Mouse (Mus musculus): ENCODE measurements around the gene Epb41l2. TPM values are rescaled to one million over a fixed set of nuclear protein-coding genes. Genes with fewer than 3 reads are reported as not detected.

The Epb41l2 gene
- polyA plus RNA-seq, 1 experiment from 2014 or later = 105 TPM

GRCm38 (mm10) chr10:25365708-25366107, 6.1 kb downstream of the Epb41l2 start:
- DNase-seq (no peak), ATAC-seq (ENCODE audit: insufficient read depth) (no peak)
- no peaks in the 10 kb centered on the region for H3K27me3 ChIP-seq (ENCODE audit: insufficient read depth, low read length)
- H3K27ac ChIP-seq (ENCODE audit: low read depth) = no peak overlapping the region
- H3K9ac ChIP-seq = no peak overlapping the region
- no peak for TF ChIP-seq CTCF (IDR thresholded peaks at IDR 0.05; ENCODE audit: low read depth)
- H3K36me3 ChIP-seq (ENCODE audit: insufficient read depth) = no peaks in the 10 kb centered on the region
- peaks cover 22% of the 10 kb centered on the region for H3K4me1 ChIP-seq (ENCODE audit: insufficient read depth)
- no peaks in the 10 kb centered on the region for H3K9me3 ChIP-seq (ENCODE audit: low read depth, low read length)
- H3K4me3 ChIP-seq (ENCODE audit: low read depth, low read length) = no peak overlapping the region
- no peak overlapping the region for H3K4me2 ChIP-seq
- 62% methylated on average over 7 of the region's 7 CpGs for WGBS

DNA sequence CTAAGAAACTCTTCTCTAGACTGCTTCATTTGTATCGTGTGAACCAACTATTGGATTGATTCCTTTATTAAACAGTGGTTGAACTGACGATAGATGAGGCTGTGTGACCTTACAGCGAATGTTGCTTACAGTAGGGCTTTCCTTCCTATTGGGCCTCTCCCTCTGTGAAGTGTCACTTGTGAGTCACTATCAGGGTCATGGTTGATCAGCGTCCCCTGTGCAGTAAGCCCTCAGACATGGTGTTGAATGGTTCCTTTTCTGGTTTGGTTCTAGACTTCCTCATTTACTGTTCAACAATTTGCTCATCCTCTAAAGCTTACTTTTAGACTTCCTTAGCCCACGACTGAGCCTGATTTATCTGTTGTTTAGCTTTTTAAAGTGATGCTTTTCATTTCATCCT, 7.1 kb downstream of the Epb41l2 start:
- ATAC-seq (ENCODE audit: insufficient read depth) = no peak; the same call in 1 of the 2 replicates
- no peaks in the 10 kb centered on the region for H3K27me3 ChIP-seq (ENCODE audit: insufficient read depth, low read length)
- H3K27ac ChIP-seq (ENCODE audit: low read depth) = no peak overlapping the region
- H3K36me3 ChIP-seq (ENCODE audit: insufficient read depth) = no peaks in the 10 kb centered on the region
- peaks cover 22% of the 10 kb centered on the region for H3K4me1 ChIP-seq (ENCODE audit: insufficient read depth)
- no peak overlapping the region for H3K4me3 ChIP-seq (ENCODE audit: low read depth, low read length)
- no peak overlapping the region for H3K9ac ChIP-seq
- no peak for DNase-seq
- 43% methylated on average over 5 of the region's 5 CpGs for WGBS
- H3K4me2 ChIP-seq = no peak overlapping the region
- H3K9me3 ChIP-seq (ENCODE audit: low read depth, low read length) = no peaks in the 10 kb centered on the region
- no peak for TF ChIP-seq CTCF (IDR thresholded peaks at IDR 0.05; ENCODE audit: low read depth)

GRCm38 (mm10) chr10:25368928-25369327, 9.3 kb downstream of the Epb41l2 start:
- no peak overlapping the region for H3K9ac ChIP-seq
- no peaks in the 10 kb centered on the region for H3K9me3 ChIP-seq (ENCODE audit: low read depth, low read length)
- H3K27ac ChIP-seq (ENCODE audit: low read depth) = no peak overlapping the region
- ATAC-seq (ENCODE audit: insufficient read depth) (no peak), DNase-seq (no peak)
- no peaks in the 10 kb centered on the region for H3K27me3 ChIP-seq (ENCODE audit: insufficient read depth, low read length)
- 57% methylated on average over 3 of the region's 3 CpGs for WGBS
- no peak overlapping the region for H3K4me3 ChIP-seq (ENCODE audit: low read depth, low read length)
- H3K4me2 ChIP-seq = no peak overlapping the region
- no peak for TF ChIP-seq CTCF (IDR thresholded peaks at IDR 0.05; ENCODE audit: low read depth)
- H3K4me1 ChIP-seq (ENCODE audit: insufficient read depth) = peaks cover 26% of the 10 kb centered on the region
- no peaks in the 10 kb centered on the region for H3K36me3 ChIP-seq (ENCODE audit: insufficient read depth)

DNA sequence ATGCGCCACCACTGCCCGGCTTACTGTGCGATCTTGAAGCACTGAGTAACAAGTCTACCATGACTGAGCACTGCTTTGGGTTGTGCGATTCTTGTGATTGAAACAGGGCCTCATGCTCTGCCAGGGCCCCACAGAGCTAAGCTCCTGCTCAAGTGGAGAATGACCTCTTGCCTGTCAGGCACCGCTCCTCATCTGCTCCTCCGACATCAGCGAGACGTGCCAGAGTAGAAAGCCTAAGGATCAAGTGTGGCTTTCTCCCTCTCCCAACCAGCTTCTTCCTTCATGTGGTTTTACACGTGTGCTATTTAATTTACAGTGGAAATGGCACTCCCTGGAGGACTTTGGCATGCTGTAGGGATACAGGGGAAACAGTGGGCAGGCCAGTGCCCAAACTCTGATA, 10.1 kb downstream of the Epb41l2 start:
- Histone ChIP-seq H3K36me3 (ENCODE audit: insufficient read depth) (no peaks in the 10 kb centered on the region), H3K4me2 (no peak overlapping the region), H3K27me3 (ENCODE audit: insufficient read depth, low read length) (no peaks in the 10 kb centered on the region), H3K27ac (ENCODE audit: low read depth) (no peak overlapping the region), H3K9ac (no peak overlapping the region), H3K4me3 (ENCODE audit: low read depth, low read length) (no peak overlapping the region), H3K4me1 (ENCODE audit: insufficient read depth) (peaks cover 32% of the 10 kb centered on the region), H3K9me3 (ENCODE audit: low read depth, low read length) (no peaks in the 10 kb centered on the region)
- WGBS = 78% methylated on average over 9 of the region's 9 CpGs
- no peak for TF ChIP-seq CTCF (IDR thresholded peaks at IDR 0.05; ENCODE audit: low read depth)
- DNase-seq (peak; percentile 4), ATAC-seq (ENCODE audit: insufficient read depth) (no peak)

DNA sequence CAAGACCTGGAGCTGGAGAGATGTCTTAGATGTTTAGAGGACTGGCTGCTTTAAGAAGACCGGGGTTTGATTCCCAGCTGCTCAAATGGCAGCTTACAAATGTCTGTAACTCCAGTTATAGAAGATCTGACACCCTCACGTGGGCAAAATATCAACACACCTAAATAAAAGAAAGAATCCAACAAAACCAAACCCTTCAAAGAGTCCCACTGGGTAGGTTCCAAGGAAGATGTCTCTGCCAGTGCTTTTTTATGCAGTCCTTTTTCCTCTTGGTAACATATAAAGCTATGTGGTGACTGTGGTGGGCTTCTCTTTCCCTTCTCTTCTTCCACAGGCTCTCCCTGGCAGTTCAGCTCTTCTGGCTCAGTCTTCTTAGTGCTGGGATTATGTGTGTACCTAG, 11.7 kb downstream of the Epb41l2 start:
- Histone ChIP-seq H3K4me1 (ENCODE audit: insufficient read depth) (peaks cover 27% of the 10 kb centered on the region), H3K36me3 (ENCODE audit: insufficient read depth) (no peaks in the 10 kb centered on the region), H3K27me3 (ENCODE audit: insufficient read depth, low read length) (no peaks in the 10 kb centered on the region), H3K9ac (no peak overlapping the region), H3K27ac (ENCODE audit: low read depth) (peak overlapping the region; percentile 70; the same call in 1 of the 2 replicates), H3K4me3 (ENCODE audit: low read depth, low read length) (no peak overlapping the region), H3K4me2 (0 out of 2 replicates have a peak overlapping the region, but pooled peaks have one; percentile 36), H3K9me3 (ENCODE audit: low read depth, low read length) (no peaks in the 10 kb centered on the region)
- DNase-seq (no peak), ATAC-seq (ENCODE audit: insufficient read depth) (no peak)
- TF ChIP-seq CTCF (IDR thresholded peaks at IDR 0.05; ENCODE audit: low read depth) = no peak
- 50% methylated on average over 2 of the region's 2 CpGs for WGBS

GRCm38 (mm10) chr10:25371915-25372371, 12.3 kb downstream of the Epb41l2 start:
- Histone ChIP-seq H3K9me3 (ENCODE audit: low read depth, low read length) (no peaks in the 10 kb centered on the region), H3K4me3 (ENCODE audit: low read depth, low read length) (no peak overlapping the region), H3K27me3 (ENCODE audit: insufficient read depth, low read length) (no peaks in the 10 kb centered on the region), H3K4me1 (ENCODE audit: insufficient read depth) (peaks cover 27% of the 10 kb centered on the region), H3K27ac (ENCODE audit: low read depth) (peak overlapping the region; percentile 70), H3K9ac (no peak overlapping the region), H3K36me3 (ENCODE audit: insufficient read depth) (no peaks in the 10 kb centered on the region), H3K4me2 (peak overlapping the region; percentile 36)
- peak; percentile 54; the same call in 1 of the 2 replicates for ATAC-seq (ENCODE audit: insufficient read depth)
- 7% methylated on average over 3 of the region's 3 CpGs for WGBS
- TF ChIP-seq CTCF (IDR thresholded peaks at IDR 0.05; ENCODE audit: low read depth) = no peak
- peak; percentile 68 for DNase-seq

GRCm38 (mm10) chr10:25372510-25373148, 13.0 kb downstream of the Epb41l2 start:
- H3K9me3 ChIP-seq (ENCODE audit: low read depth, low read length) = no peaks in the 10 kb centered on the region
- whole genome bisulfite sequencing = 39% methylated on average over 10 of the region's 10 CpGs
- no peak for TF ChIP-seq CTCF (IDR thresholded peaks at IDR 0.05; ENCODE audit: low read depth)
- H3K4me1 ChIP-seq (ENCODE audit: insufficient read depth) = peaks cover 27% of the 10 kb centered on the region
- no peak overlapping the region for H3K4me2 ChIP-seq
- no peak overlapping the region for H3K9ac ChIP-seq
- H3K27ac ChIP-seq (ENCODE audit: low read depth) = peak overlapping the region; percentile 2; the same call in 1 of the 2 replicates
- DNase-seq (peak; percentile 56), ATAC-seq (ENCODE audit: insufficient read depth) (no peak)
- H3K27me3 ChIP-seq (ENCODE audit: insufficient read depth, low read length) = no peaks in the 10 kb centered on the region
- H3K4me3 ChIP-seq (ENCODE audit: low read depth, low read length) = no peak overlapping the region
- H3K36me3 ChIP-seq (ENCODE audit: insufficient read depth) = no peaks in the 10 kb centered on the region
